Mouse (Mus musculus): Measurements from ENCODE around the gene Fgf22.

DNA sequence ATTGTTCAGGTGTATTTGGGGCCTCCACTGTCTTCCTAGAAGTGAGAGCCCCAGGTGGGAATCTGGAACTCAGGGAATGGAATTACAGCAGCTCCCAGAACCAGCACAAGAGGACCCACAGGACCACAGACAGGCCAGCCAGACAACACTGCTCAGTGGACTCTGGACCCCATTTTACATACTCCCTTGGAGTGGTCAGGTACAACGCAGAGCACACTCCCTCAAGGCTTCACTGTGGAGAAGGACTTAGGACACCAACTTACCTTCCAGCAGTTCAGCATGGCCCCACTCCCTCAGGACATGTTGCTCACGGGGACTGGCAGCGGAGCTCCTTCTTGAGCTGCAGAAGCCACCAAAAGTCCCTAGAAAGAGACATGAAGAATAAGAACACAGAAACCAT, 9.5 kb upstream of the Fgf22 start:
- TF ChIP-seq CTCF (IDR thresholded peaks at IDR 0.05; ENCODE audit: borderline replicate concordance, insufficient read depth, low read length) (no peak), POLR2A (IDR thresholded peaks at IDR 0.05; ENCODE audit: low read depth, low read length) (no peak)
